Mouse (Mus musculus) adrenal gland, postnatal 10 days (tissue): ENCODE measurements around the gene Camta1. TPM values are rescaled to one million over a fixed set of nuclear protein-coding genes. Genes with fewer than 3 reads are reported as not detected.

Experiments used
- DNase-seq: peaks from one replicate; pipeline ENCODE4 v3.0.0; 2021; ENCODE audit warnings: mixed read lengths
- total RNA-seq, 2 experiments: library from RNA; stranded (reverse); gene quantifications; 2 replicates each; pipeline ENCODE4 v1.2.3; 2021

Camta1 gene
- total RNA-seq, 2 experiments from 2014 or later, result 46.3 to 50.3 TPM

- no peak for DNase-seq
Observed at GRCm38 (mm10) chr4:151738280-151738679, 123.4 kb downstream of the Camta1 start.

GRCm38 (mm10) chr4:151732668-151733067 is 129.0 kb downstream of the Camta1 start:
- DNase-seq, result no peak

GRCm38 (mm10) chr4:151730037-151730759 is 131.5 kb downstream of the Camta1 start:
- DNase-seq, result no peak

- no peak for DNase-seq
Observed at GRCm38 (mm10) chr4:151729116-151729515, 132.6 kb downstream of the Camta1 start.

- no peak for DNase-seq
Observed at GRCm38 (mm10) chr4:151728391-151729065, 133.1 kb downstream of the Camta1 start.

- DNase-seq, result no peak
Observed at GRCm38 (mm10) chr4:151726396-151726795, 135.3 kb downstream of the Camta1 start.

- no peak for DNase-seq
Observed at GRCm38 (mm10) chr4:151724897-151725296, 136.8 kb downstream of the Camta1 start.

GRCm38 (mm10) chr4:151720722-151721467 is 140.8 kb downstream of the Camta1 start:
- no peak for DNase-seq

- DNase-seq, result peak; percentile 40
Observed at GRCm38 (mm10) chr4:151718866-151719475, 142.7 kb downstream of the Camta1 start.

- DNase-seq, result no peak
Observed at GRCm38 (mm10) chr4:151717864-151718263, 143.8 kb downstream of the Camta1 start.

GRCm38 (mm10) chr4:151713714-151714113 is 148.0 kb downstream of the Camta1 start:
- peak; percentile 24 for DNase-seq

GRCm38 (mm10) chr4:151711406-151711805 is 150.3 kb downstream of the Camta1 start:
- DNase-seq, result no peak

- DNase-seq, result no peak
Observed at GRCm38 (mm10) chr4:151710522-151710921, 151.2 kb downstream of the Camta1 start.

- DNase-seq, result no peak
Observed at GRCm38 (mm10) chr4:151709269-151709668, 152.4 kb downstream of the Camta1 start.

- DNase-seq, result no peak
Observed at GRCm38 (mm10) chr4:151703069-151703735, 158.5 kb downstream of the Camta1 start.

GRCm38 (mm10) chr4:151702463-151702862 is 159.2 kb downstream of the Camta1 start:
- no peak for DNase-seq

- no peak for DNase-seq
Observed at GRCm38 (mm10) chr4:151695984-151696383, 165.7 kb downstream of the Camta1 start.

- DNase-seq, result no peak
Observed at GRCm38 (mm10) chr4:151694531-151694930, 167.1 kb downstream of the Camta1 start.

GRCm38 (mm10) chr4:151694047-151694446 is 167.6 kb downstream of the Camta1 start:
- DNase-seq, result no peak

GRCm38 (mm10) chr4:151690041-151690440 is 171.6 kb downstream of the Camta1 start:
- DNase-seq, result no peak

GRCm38 (mm10) chr4:151688206-151688605 is 173.5 kb downstream of the Camta1 start:
- DNase-seq, result no peak

- DNase-seq, result no peak
Observed at GRCm38 (mm10) chr4:151684596-151684995, 177.1 kb downstream of the Camta1 start.
